Mouse (Mus musculus): ENCODE results near the gene Setx. TPM values are rescaled to one million over a fixed set of nuclear protein-coding genes. Genes with fewer than 3 reads are reported as not detected.

Gene Setx
- polyA plus RNA-seq, 1 experiment, result 14.5 TPM

DNA sequence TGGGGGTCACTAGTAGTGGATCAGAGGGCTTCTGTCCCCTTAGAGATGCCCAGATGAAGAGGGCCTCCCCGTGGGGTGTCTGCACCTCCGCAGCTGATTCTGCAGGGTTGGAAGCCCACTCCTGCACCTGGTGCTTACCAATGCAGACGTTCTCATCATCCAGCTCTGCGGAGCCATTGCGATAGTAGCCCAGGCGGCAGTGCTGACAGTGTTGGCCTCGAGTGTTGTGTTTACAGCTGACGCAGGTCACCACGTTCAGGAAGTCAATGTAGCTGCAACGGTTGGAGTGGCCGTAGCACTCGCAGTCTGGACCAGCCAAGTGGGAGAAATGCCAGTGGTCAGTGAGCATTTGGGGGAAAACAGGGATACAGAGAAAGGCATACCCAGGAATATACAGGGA lies 72.9 kb downstream of the Setx start:
- Histone ChIP-seq H3K27ac (ENCODE audit: control insufficient read depth, insufficient read depth, low read length) (no peak overlapping the region), H3K4me3 (ENCODE audit: control insufficient read depth, insufficient read depth, low read length) (no peak overlapping the region), H3K4me1 (replicated peaks; ENCODE audit: control insufficient read depth, insufficient read depth, low read length) (peaks cover 8% of the 10 kb centered on the region), H3K27me3 (ENCODE audit: control insufficient read depth, insufficient read depth, low read length) (no peaks in the 10 kb centered on the region; the same call in 1 of the 2 replicates), H3K36me3 (ENCODE audit: control insufficient read depth, insufficient read depth, low read length) (no peaks in the 10 kb centered on the region)
- no peak for TF ChIP-seq CTCF (IDR thresholded peaks at IDR 0.05; ENCODE audit: borderline replicate concordance, control insufficient read depth, extremely low read depth, insufficient read depth, low read length, poor library complexity)
- TF ChIP-seq POLR2A (IDR thresholded peaks at IDR 0.05; ENCODE audit: control insufficient read depth, extremely low read depth, insufficient read depth, low read length, poor library complexity), result no peak
- 81% methylated on average over 12 of the region's 12 CpGs for WGBS
- no peak for DNase-seq

DNA sequence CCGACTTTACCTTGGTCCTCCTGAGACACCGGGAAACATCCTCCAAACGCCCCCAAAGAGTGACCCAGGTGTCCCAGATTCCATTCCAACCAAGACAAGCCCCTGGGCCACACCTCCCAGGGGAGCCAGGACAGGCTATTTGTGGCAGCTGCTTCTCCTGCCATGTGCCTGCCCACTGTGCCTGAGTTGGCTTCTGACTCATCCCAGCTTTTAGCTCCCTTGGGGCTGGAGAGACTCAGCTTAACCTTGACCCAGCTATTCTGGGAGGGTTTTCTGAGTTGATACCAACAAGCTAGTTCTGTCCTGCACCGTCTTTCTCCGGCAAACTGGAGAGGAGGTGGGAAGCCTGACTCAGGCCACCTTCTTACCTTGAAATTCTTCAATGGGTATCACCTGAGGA lies 74.5 kb downstream of the Setx start:
- no peak for DNase-seq
- no peak overlapping the region for H3K27ac ChIP-seq (ENCODE audit: control insufficient read depth, insufficient read depth, low read length)
- peaks cover 8% of the 10 kb centered on the region for H3K4me1 ChIP-seq (replicated peaks; ENCODE audit: control insufficient read depth, insufficient read depth, low read length)
- no peaks in the 10 kb centered on the region for H3K36me3 ChIP-seq (ENCODE audit: control insufficient read depth, insufficient read depth, low read length)
- no peaks in the 10 kb centered on the region; the same call in 1 of the 2 replicates for H3K27me3 ChIP-seq (ENCODE audit: control insufficient read depth, insufficient read depth, low read length)
- no peak overlapping the region for H3K4me3 ChIP-seq (ENCODE audit: control insufficient read depth, insufficient read depth, low read length)
- WGBS, result 85% methylated on average over 5 of the region's 5 CpGs
- TF ChIP-seq CTCF (IDR thresholded peaks at IDR 0.05; ENCODE audit: borderline replicate concordance, control insufficient read depth, extremely low read depth, insufficient read depth, low read length, poor library complexity) (no peak), POLR2A (IDR thresholded peaks at IDR 0.05; ENCODE audit: control insufficient read depth, extremely low read depth, insufficient read depth, low read length, poor library complexity) (no peak)

DNA sequence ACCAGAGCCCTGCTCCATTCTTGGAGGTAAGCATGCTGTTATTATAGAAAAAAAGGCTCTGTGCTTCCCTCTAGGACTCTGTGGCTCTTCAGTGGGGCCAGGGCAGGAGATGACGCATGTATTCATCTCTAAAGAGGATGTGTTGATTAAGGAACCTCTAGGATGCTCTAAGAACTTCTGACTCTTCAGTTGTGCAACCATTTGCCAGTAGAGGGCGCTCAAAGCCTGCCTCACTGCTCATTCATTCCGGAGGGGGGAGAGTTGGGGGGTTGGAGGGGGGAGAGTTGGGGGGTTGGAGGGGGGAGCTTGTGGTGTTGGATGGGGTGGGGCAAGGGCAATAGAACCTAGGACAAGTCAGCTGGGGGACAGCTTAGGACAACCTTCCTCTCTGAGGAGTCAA lies 75.9 kb downstream of the Setx start:
- no peak overlapping the region for H3K4me3 ChIP-seq (ENCODE audit: control insufficient read depth, insufficient read depth, low read length)
- H3K27ac ChIP-seq (ENCODE audit: control insufficient read depth, insufficient read depth, low read length), result no peak overlapping the region
- no peak for TF ChIP-seq CTCF (IDR thresholded peaks at IDR 0.05; ENCODE audit: borderline replicate concordance, control insufficient read depth, extremely low read depth, insufficient read depth, low read length, poor library complexity)
- TF ChIP-seq POLR2A (IDR thresholded peaks at IDR 0.05; ENCODE audit: control insufficient read depth, extremely low read depth, insufficient read depth, low read length, poor library complexity), result no peak
- no peaks in the 10 kb centered on the region for H3K36me3 ChIP-seq (ENCODE audit: control insufficient read depth, insufficient read depth, low read length)
- peak; percentile 29 for DNase-seq
- H3K4me1 ChIP-seq (replicated peaks; ENCODE audit: control insufficient read depth, insufficient read depth, low read length), result peaks cover 3% of the 10 kb centered on the region
- 2% methylated on average over 3 of the region's 3 CpGs for WGBS
- no peaks in the 10 kb centered on the region; the same call in 1 of the 2 replicates for H3K27me3 ChIP-seq (ENCODE audit: control insufficient read depth, insufficient read depth, low read length)

DNA sequence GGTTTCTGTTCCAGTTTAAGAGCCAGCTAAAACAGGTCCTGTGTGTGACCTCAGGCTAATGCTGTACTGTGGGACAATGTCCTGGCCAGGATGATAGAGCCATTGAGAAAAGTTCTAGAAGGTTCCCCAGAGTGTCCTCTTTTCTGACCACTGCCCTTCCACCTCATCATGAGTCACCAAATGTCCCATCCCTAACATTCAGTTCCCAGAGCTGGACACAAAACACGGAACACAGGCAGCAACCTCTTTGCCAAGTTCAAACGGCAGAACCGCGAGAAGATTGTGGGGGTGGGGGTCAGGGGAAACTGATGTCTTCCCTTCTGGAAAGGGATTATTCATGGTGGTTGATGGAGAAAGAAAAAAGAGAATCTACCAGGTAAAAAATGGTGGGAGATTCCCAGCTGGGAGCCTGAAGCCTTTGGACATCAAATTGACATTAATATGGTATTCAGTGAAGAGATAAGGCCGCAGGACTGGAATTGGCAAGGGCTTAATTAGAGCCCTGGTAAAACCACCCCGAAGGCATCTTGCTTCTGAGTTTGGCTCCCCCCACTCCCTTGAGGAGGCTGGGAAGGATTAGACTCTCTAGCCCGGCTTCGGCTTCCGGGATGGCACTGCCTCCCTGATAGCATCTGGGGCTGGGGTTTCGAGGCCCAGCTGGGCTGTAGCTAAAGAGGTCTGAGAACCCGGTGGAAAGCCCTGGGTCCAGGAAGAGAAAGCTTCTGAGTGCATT lies 77.4 kb downstream of the Setx start:
- no peak for TF ChIP-seq CTCF (IDR thresholded peaks at IDR 0.05; ENCODE audit: borderline replicate concordance, control insufficient read depth, extremely low read depth, insufficient read depth, low read length, poor library complexity)
- no peak for TF ChIP-seq POLR2A (IDR thresholded peaks at IDR 0.05; ENCODE audit: control insufficient read depth, extremely low read depth, insufficient read depth, low read length, poor library complexity)
- Histone ChIP-seq H3K36me3 (ENCODE audit: control insufficient read depth, insufficient read depth, low read length) (no peaks in the 10 kb centered on the region), H3K27ac (ENCODE audit: control insufficient read depth, insufficient read depth, low read length) (no peak overlapping the region), H3K4me1 (replicated peaks; ENCODE audit: control insufficient read depth, insufficient read depth, low read length) (no peaks in the 10 kb centered on the region), H3K4me3 (ENCODE audit: control insufficient read depth, insufficient read depth, low read length) (no peak overlapping the region), H3K27me3 (ENCODE audit: control insufficient read depth, insufficient read depth, low read length) (no peaks in the 10 kb centered on the region)
- 79% methylated on average over 11 of the region's 11 CpGs for WGBS
- no peak for DNase-seq

DNA sequence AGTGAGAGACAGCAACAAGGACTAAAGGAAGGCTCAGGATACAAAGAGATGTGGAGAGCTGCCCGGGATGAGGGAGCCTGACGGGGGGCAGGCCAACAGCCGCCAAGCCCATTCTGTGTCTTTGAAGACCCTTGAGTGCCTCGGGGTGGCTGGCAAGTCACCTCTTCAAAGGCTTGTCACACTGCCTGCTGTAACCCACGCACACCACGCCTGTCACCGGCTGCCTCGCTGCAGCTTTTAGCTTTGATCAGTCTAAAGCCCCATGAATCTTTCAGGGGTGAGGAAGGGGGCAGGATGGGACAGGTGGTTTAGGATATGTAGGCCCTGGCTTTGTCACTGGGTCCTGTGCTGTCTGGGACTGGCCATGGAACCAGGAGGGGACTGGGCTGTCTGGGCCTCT lies 82.2 kb downstream of the Setx start:
- WGBS, result 23% methylated on average over 8 of the region's 8 CpGs
- Histone ChIP-seq H3K4me1 (replicated peaks; ENCODE audit: control insufficient read depth, insufficient read depth, low read length) (no peaks in the 10 kb centered on the region), H3K4me3 (ENCODE audit: control insufficient read depth, insufficient read depth, low read length) (no peak overlapping the region), H3K27me3 (ENCODE audit: control insufficient read depth, insufficient read depth, low read length) (no peaks in the 10 kb centered on the region), H3K27ac (ENCODE audit: control insufficient read depth, insufficient read depth, low read length) (no peak overlapping the region), H3K36me3 (ENCODE audit: control insufficient read depth, insufficient read depth, low read length) (no peaks in the 10 kb centered on the region)
- no peak for TF ChIP-seq POLR2A (IDR thresholded peaks at IDR 0.05; ENCODE audit: control insufficient read depth, extremely low read depth, insufficient read depth, low read length, poor library complexity)
- TF ChIP-seq CTCF (IDR thresholded peaks at IDR 0.05; ENCODE audit: borderline replicate concordance, control insufficient read depth, extremely low read depth, insufficient read depth, low read length, poor library complexity), result no peak
- peak; percentile 12 for DNase-seq

DNA sequence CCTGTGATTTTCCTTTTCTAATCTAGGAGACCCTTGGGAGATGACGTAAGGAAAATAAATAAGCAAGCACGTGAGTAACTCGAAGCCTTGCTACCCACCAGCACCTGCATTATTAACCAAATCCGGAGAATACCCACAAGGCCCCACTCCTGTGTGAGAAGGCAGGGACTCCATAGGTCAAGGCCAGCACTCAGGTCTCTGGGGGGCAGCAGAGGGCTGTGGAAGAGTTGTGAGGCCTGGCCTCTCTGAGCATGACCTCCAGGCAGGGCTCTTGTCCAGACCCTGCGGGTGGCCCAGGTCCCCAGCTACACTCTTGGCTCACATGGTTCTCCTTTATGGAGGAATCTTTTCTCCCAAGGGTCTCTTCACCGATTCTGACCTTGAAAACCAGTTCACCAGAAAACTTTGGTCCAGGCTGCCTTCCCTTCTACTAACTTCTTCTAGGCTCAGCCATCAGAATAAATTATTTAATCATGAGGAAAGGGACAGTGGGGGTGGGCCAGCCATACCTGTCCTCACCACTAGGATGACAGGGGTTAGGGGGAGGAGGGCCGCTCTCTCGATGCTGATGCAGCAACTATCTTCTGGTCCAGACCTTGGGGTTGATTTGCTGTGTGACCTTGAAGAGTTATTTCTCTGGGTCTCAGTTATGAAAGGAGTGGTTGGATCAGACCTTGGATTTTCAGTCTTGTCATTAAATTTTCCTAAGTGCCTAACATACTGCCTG lies 92.5 kb downstream of the Setx start:
- no peaks in the 10 kb centered on the region for H3K27me3 ChIP-seq (ENCODE audit: control insufficient read depth, insufficient read depth, low read length)
- H3K36me3 ChIP-seq (ENCODE audit: control insufficient read depth, insufficient read depth, low read length), result no peaks in the 10 kb centered on the region
- H3K27ac ChIP-seq (ENCODE audit: control insufficient read depth, insufficient read depth, low read length), result no peak overlapping the region
- WGBS, result 79% methylated on average over 8 of the region's 8 CpGs
- no peak for TF ChIP-seq POLR2A (IDR thresholded peaks at IDR 0.05; ENCODE audit: control insufficient read depth, extremely low read depth, insufficient read depth, low read length, poor library complexity)
- no peak for TF ChIP-seq CTCF (IDR thresholded peaks at IDR 0.05; ENCODE audit: borderline replicate concordance, control insufficient read depth, extremely low read depth, insufficient read depth, low read length, poor library complexity)
- no peaks in the 10 kb centered on the region for H3K4me1 ChIP-seq (replicated peaks; ENCODE audit: control insufficient read depth, insufficient read depth, low read length)
- no peak overlapping the region for H3K4me3 ChIP-seq (ENCODE audit: control insufficient read depth, insufficient read depth, low read length)
- DNase-seq, result peak; percentile 14
